Comparison of ENCODE assay signal across 10 mouse cellular contexts in the genomic region with DNA sequence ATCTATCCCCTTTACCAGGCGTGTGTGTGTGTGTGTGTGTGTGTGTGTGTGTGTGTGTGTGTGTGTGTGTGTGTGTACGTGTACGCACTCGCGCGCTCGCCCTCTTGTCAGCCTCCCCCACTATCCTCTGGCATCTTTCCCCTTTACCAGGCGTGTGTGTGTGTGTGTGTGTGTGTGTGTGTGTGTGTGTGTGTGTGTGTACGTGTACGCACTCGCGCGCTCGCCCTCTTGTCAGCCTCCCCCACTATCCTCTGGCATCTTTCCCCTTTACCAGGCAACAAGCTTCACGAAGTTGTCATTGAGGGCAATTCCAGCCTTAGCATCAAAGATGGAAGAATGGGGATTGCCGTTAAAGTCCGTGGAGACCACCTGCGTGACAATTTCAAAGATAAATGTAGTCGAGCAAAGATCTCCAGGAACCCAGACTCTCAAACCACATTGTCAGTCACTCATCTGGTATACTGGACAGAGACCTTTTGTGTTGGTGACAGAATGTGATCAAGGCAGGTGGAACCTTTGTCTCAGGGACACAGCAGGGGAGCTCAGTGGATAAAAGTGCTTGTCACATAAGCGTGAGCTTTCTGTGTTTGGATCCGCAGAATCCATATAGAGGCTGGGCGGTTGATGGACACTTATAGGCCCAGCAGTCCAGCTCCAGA. TPM values are rescaled to one million over a fixed set of nuclear protein-coding genes. Genes with fewer than 3 reads are reported as not detected.
DNase-seq lines count a peak whose midpoint lies in the region; ATAC-seq and TF ChIP-seq lines count a peak whose summit lies in the region.
"Not testable (repeated sequence)": the region's sequence is repeated elsewhere in the genome, so short reads cannot be mapped to it uniquely, and the experiment has no call there.
"Had no signal": no experiment of that assay in that cellular context is flagged by ENCODE, and none has a peak within 500 bp of the region (broad histone marks: within the 10 kb centered on the region; RNA-seq: fewer than 3 reads in every experiment).

No protein-coding gene starts in this region.

- peak overlapping the region; percentile 86 for H3K27ac ChIP-seq in MEL (ENCODE audit: control insufficient read depth, low read depth, low read length)
- peak overlapping the region; percentile 91 for H3K27ac ChIP-seq in forebrain, embryonic 12.5 days
- peak overlapping the region; percentile 60; the same call in 1 of the 2 replicates for H3K27ac ChIP-seq in kidney, embryonic 14.5 days (ENCODE audit: low read depth, low read length)
- H3K27ac ChIP-seq in liver, embryonic 12.5 days = peak overlapping the region; percentile 83
- H3K27ac ChIP-seq in midbrain, embryonic 13.5 days = peak overlapping the region; percentile 95
- peak overlapping the region; percentile 85 for H3K27ac ChIP-seq in spleen, adult 2 months (ENCODE audit: insufficient read depth, low read length)

- H3K4me2 ChIP-seq in forebrain, embryonic 12.5 days = peak overlapping the region; percentile 70
- peak overlapping the region; percentile 81 for H3K4me2 ChIP-seq in kidney, embryonic 14.5 days (replicated peaks; ENCODE audit: low read depth, low read length)
- H3K4me2 ChIP-seq in liver, embryonic 12.5 days = peak overlapping the region; percentile 92
- peak overlapping the region; percentile 74 for H3K4me2 ChIP-seq in midbrain, embryonic 13.5 days (replicated peaks)

- peak; percentile 51 for DNase-seq in MEL (ENCODE audit: low read depth, low spot score)
- DNase-seq in cerebellum, postnatal 10 days = peak; percentile 64 to 65
- DNase-seq in heart, postnatal 10 days = peak; percentile 21 to 23
- not testable (repeated sequence) for DNase-seq in spleen, adult 2 months (ENCODE audit: low read depth in 1 of 2, low spot score in 2 of 2)

- intact Hi-C loops in heart, postnatal 10 days (cut with DNase I) = not testable (repeated sequence)

- not testable (repeated sequence) for H3K36me3 ChIP-seq in MEL (ENCODE audit: control insufficient read depth in 1 of 2, insufficient read depth in 2 of 2, low read length in 2 of 2); spleen, adult 2 months (ENCODE audit: control insufficient read depth, insufficient read depth, low read length)
- H3K36me3 ChIP-seq in forebrain, embryonic 12.5 days (replicated peaks) = peaks cover 50% of the 10 kb centered on the region
- peaks cover 24% of the 10 kb centered on the region; the same call in 1 of the 2 replicates for H3K36me3 ChIP-seq in kidney, embryonic 14.5 days (ENCODE audit: control insufficient read depth, insufficient read depth, low read length)
- H3K36me3 ChIP-seq in liver, embryonic 12.5 days = peaks cover 51% of the 10 kb centered on the region
- H3K36me3 ChIP-seq in midbrain, embryonic 13.5 days = peaks cover 54% of the 10 kb centered on the region

- H3K9me3 ChIP-seq in MEL (replicated peaks; ENCODE audit: insufficient read depth, low read length); forebrain, embryonic 12.5 days; kidney, embryonic 14.5 days (ENCODE audit: control insufficient read depth, low read length); liver, embryonic 12.5 days (replicated peaks); midbrain, embryonic 13.5 days: not testable (repeated sequence)

- H3K4me3 ChIP-seq in MEL (ENCODE audit: control insufficient read depth in 1 of 2, insufficient read depth in 1 of 2, low read depth in 2 of 2, low read length in 2 of 2) = peak overlapping the region; percentile 75 to 83
- peak overlapping the region; percentile 61 for H3K4me3 ChIP-seq in forebrain, embryonic 12.5 days (replicated peaks)
- H3K4me3 ChIP-seq in kidney, embryonic 14.5 days (ENCODE audit: low read length) = peak overlapping the region; percentile 85
- peak overlapping the region; percentile 78 for H3K4me3 ChIP-seq in liver, embryonic 12.5 days
- peak overlapping the region; percentile 64 for H3K4me3 ChIP-seq in midbrain, embryonic 13.5 days (replicated peaks)
- peak overlapping the region; percentile 97 for H3K4me3 ChIP-seq in spleen, adult 2 months (ENCODE audit: extremely low read depth, insufficient read depth, insufficient read length)

- not testable (repeated sequence) for TF ChIP-seq POLR2A in MEL (IDR thresholded peaks at IDR 0.05; ENCODE audit: control insufficient read depth in 1 of 2, insufficient read depth in 1 of 2, low read depth in 1 of 2, low read length in 2 of 2, poor library complexity in 1 of 2); spleen, adult 2 months (IDR thresholded peaks at IDR 0.05; ENCODE audit: low read depth, low read length)

- H3K79me2 ChIP-seq in MEL (ENCODE audit: control insufficient read depth, insufficient read depth, low read length, poor library complexity) = peaks cover 14% of the 10 kb centered on the region

- TF ChIP-seq EP300 in MEL (IDR thresholded peaks at IDR 0.05; ENCODE audit: low read depth in 1 of 2, low read length in 2 of 2) = not testable (repeated sequence)

- ATAC-seq in forebrain, embryonic 12.5 days (ENCODE audit: low FRiP score); kidney, embryonic 14.5 days (ENCODE audit: low FRiP score, low TSS enrichment); liver, embryonic 12.5 days; midbrain, embryonic 13.5 days: not testable (repeated sequence)

- TF ChIP-seq RAD21 in MEL (IDR thresholded peaks at IDR 0.05; ENCODE audit: low read depth, low read length) = not testable (repeated sequence)

- H3K27me3 ChIP-seq in MEL (ENCODE audit: control insufficient read depth in 1 of 2, insufficient read depth in 2 of 2, low read length in 2 of 2); forebrain, embryonic 12.5 days; kidney, embryonic 14.5 days (ENCODE audit: control insufficient read depth, insufficient read depth, low read length); liver, embryonic 12.5 days (replicated peaks); midbrain, embryonic 13.5 days; spleen, adult 2 months (ENCODE audit: control insufficient read depth, insufficient read depth, low read length): not testable (repeated sequence)

- TF ChIP-seq CTCF in MEL (IDR thresholded peaks at IDR 0.05 in 2 of 3, conservative IDR thresholded peaks at IDR 0.05 in 1 of 3; ENCODE audit: control insufficient read depth in 1 of 3, insufficient read depth in 1 of 3, low read depth in 2 of 3, low read length in 3 of 3, poor library complexity in 1 of 3, severe bottlenecking in 1 of 3); spleen, adult 2 months (IDR thresholded peaks at IDR 0.05; ENCODE audit: extremely low read depth, insufficient read depth, insufficient read length, insufficient replicate concordance): not testable (repeated sequence)

- H3K4me1 ChIP-seq in MEL (ENCODE audit: control insufficient read depth in 1 of 2, insufficient read depth in 2 of 2, low read length in 2 of 2) = peaks cover 3 to 11% of the 10 kb centered on the region in 2 experiments; a peak in 3 of 4 replicates
- H3K4me1 ChIP-seq in forebrain, embryonic 12.5 days = peaks cover 26% of the 10 kb centered on the region
- H3K4me1 ChIP-seq in kidney, embryonic 14.5 days (ENCODE audit: control insufficient read depth, insufficient read depth, low read length) = peaks cover 12% of the 10 kb centered on the region
- H3K4me1 ChIP-seq in liver, embryonic 12.5 days = peaks cover 23% of the 10 kb centered on the region
- peaks cover 31% of the 10 kb centered on the region for H3K4me1 ChIP-seq in midbrain, embryonic 13.5 days (replicated peaks)
- not testable (repeated sequence) for H3K4me1 ChIP-seq in spleen, adult 2 months (ENCODE audit: control insufficient read depth, insufficient read depth, insufficient read length)

- H3K9ac ChIP-seq in MEL (ENCODE audit: control insufficient read depth, low read depth, low read length, poor library complexity, severe bottlenecking) = peak overlapping the region; percentile 71
- peak overlapping the region; percentile 69 for H3K9ac ChIP-seq in forebrain, embryonic 12.5 days
- peak overlapping the region; percentile 83 for H3K9ac ChIP-seq in kidney, embryonic 14.5 days (ENCODE audit: low read depth, low read length)
- H3K9ac ChIP-seq in liver, embryonic 12.5 days = peak overlapping the region; percentile 81
- H3K9ac ChIP-seq in midbrain, embryonic 13.5 days (replicated peaks) = peak overlapping the region; percentile 83

- WGBS in forebrain, embryonic 12.5 days = 14% methylated on average over 13 of the region's 22 CpGs
- WGBS in kidney, embryonic 14.5 days = 25% methylated on average over 13 of the region's 22 CpGs
- 29% methylated on average over 13 of the region's 22 CpGs for whole genome bisulfite sequencing in liver, embryonic 12.5 days (ENCODE audit: insufficient replicate concordance)
- 17% methylated on average over 10 of the region's 22 CpGs for WGBS in midbrain, embryonic 13.5 days
- 18% methylated on average over 21 of the region's 22 CpGs for WGBS in spleen, adult 2 months

RNA-seq across cellular contexts. Expression of gene Tmem147, which starts 0.9 kb away (rescaled TPM):
- total RNA-seq in MEL (2012; rRNA removed) = 218 and 266 TPM in 2 replicates
- polyA plus RNA-seq in MEL (2012; ENCODE audit: insufficient read depth in 1 of 2, insufficient read length in 2 of 2, low read depth in 1 of 2, low replicate concordance in 2 of 2, missing spikeins in 1 of 2) = 100 to 1,000 TPM; 307 to 324 TPM
- 135 and 144 TPM in 2 replicates for polyA plus RNA-seq in forebrain, embryonic 12.5 days (2016; fragmentation: Nextera tagmentation; extraction: Ambion mirVana)
- 100 to 1,000 TPM; 229 to 244 TPM for total RNA-seq in heart, postnatal 10 days (2021)
- 202 and 206 TPM in 2 replicates for polyA plus RNA-seq in kidney, embryonic 14.5 days (2014; fragmentation: Nextera tagmentation; extraction: Ambion mirVana)
- 125 and 126 TPM in 2 replicates for polyA plus RNA-seq in liver, embryonic 12.5 days (2016; fragmentation: Nextera tagmentation; extraction: Ambion mirVana)
- polyA plus RNA-seq in midbrain, embryonic 13.5 days (2015; fragmentation: Nextera tagmentation; extraction: Ambion mirVana) = 200 and 203 TPM in 2 replicates
- polyA plus RNA-seq in spleen, adult 2 months (2012; rRNA removed) = 103 and 107 TPM in 2 replicates

RNA-seq across cellular contexts. Expression of gene Gapdhs, which starts 13.3 kb away (rescaled TPM):
- not detected in 2 replicates for total RNA-seq in MEL (2012; rRNA removed)
- polyA plus RNA-seq in MEL (2012; ENCODE audit: insufficient read depth in 1 of 2, insufficient read length in 2 of 2, low read depth in 1 of 2, low replicate concordance in 2 of 2, missing spikeins in 1 of 2) = under 1 TPM in 1 of 2 experiments, not detected in 1; 0.49 TPM
- 0.49 and 0.69 TPM in 2 replicates for polyA plus RNA-seq in forebrain, embryonic 12.5 days (2016; fragmentation: Nextera tagmentation; extraction: Ambion mirVana)
- total RNA-seq in heart, postnatal 10 days (2021) = not detected
- 0.61 and 1.6 TPM in 2 replicates for polyA plus RNA-seq in kidney, embryonic 14.5 days (2014; fragmentation: Nextera tagmentation; extraction: Ambion mirVana)
- polyA plus RNA-seq in liver, embryonic 12.5 days (2016; fragmentation: Nextera tagmentation; extraction: Ambion mirVana) = not detected in 2 replicates
- polyA plus RNA-seq in midbrain, embryonic 13.5 days (2015; fragmentation: Nextera tagmentation; extraction: Ambion mirVana) = 1.1 and 2.2 TPM in 2 replicates
- 0.12 TPM in 1 of 2 replicates, not detected in the other for polyA plus RNA-seq in spleen, adult 2 months (2012; rRNA removed)
- total RNA-seq: gastrocnemius, postnatal 25 days; layer of hippocampus, postnatal 36 days had no signal

RNA-seq across cellular contexts. Expression of gene Atp4a, which starts 18.2 kb away (rescaled TPM):
- 2.7 and 3.0 TPM in 2 replicates for total RNA-seq in MEL (2012; rRNA removed)
- polyA plus RNA-seq in MEL (2012; ENCODE audit: insufficient read depth in 1 of 2, insufficient read length in 2 of 2, low read depth in 1 of 2, low replicate concordance in 2 of 2, missing spikeins in 1 of 2) = 1 to 10 TPM in 1 of 2 experiments, not detected in 1; 1.5 TPM
- polyA plus RNA-seq in forebrain, embryonic 12.5 days (2016; fragmentation: Nextera tagmentation; extraction: Ambion mirVana) = 1.6 and 1.8 TPM in 2 replicates
- total RNA-seq in heart, postnatal 10 days (2021) = under 1 TPM in 1 of 2 experiments, not detected in 1; 0.12 TPM
- polyA plus RNA-seq in kidney, embryonic 14.5 days (2014; fragmentation: Nextera tagmentation; extraction: Ambion mirVana) = 1.2 and 1.3 TPM in 2 replicates
- polyA plus RNA-seq in liver, embryonic 12.5 days (2016; fragmentation: Nextera tagmentation; extraction: Ambion mirVana) = 1.8 and 1.9 TPM in 2 replicates
- 0.62 and 1.3 TPM in 2 replicates for polyA plus RNA-seq in midbrain, embryonic 13.5 days (2015; fragmentation: Nextera tagmentation; extraction: Ambion mirVana)
- 0.90 and 1.0 TPM in 2 replicates for polyA plus RNA-seq in spleen, adult 2 months (2012; rRNA removed)

RNA-seq across cellular contexts. Expression of gene Sbsn, which starts 21.1 kb away (rescaled TPM):
- total RNA-seq in MEL (2012; rRNA removed) = 1.2 TPM in 1 of 2 replicates, not detected in the other
- under 1 TPM in 1 of 2 experiments, not detected in 1; 0.17 TPM for polyA plus RNA-seq in MEL (2012; ENCODE audit: insufficient read depth in 1 of 2, insufficient read length in 2 of 2, low read depth in 1 of 2, low replicate concordance in 2 of 2, missing spikeins in 1 of 2)
- polyA plus RNA-seq in forebrain, embryonic 12.5 days (2016; fragmentation: Nextera tagmentation; extraction: Ambion mirVana) = 1.5 and 2.0 TPM in 2 replicates
- 1 to 10 TPM; 4.5 to 4.8 TPM for total RNA-seq in heart, postnatal 10 days (2021)
- 1.1 and 1.6 TPM in 2 replicates for polyA plus RNA-seq in kidney, embryonic 14.5 days (2014; fragmentation: Nextera tagmentation; extraction: Ambion mirVana)
- polyA plus RNA-seq in liver, embryonic 12.5 days (2016; fragmentation: Nextera tagmentation; extraction: Ambion mirVana) = 0.19 and 0.41 TPM in 2 replicates
- polyA plus RNA-seq in midbrain, embryonic 13.5 days (2015; fragmentation: Nextera tagmentation; extraction: Ambion mirVana) = 2.3 TPM in 2 replicates
- polyA plus RNA-seq in spleen, adult 2 months (2012; rRNA removed) = 0.47 and 0.97 TPM in 2 replicates

RNA-seq across cellular contexts. Expression of gene 2200002J24Rik, which starts 31.5 kb away (rescaled TPM):
- 0.52 TPM in 1 of 2 replicates, not detected in the other for total RNA-seq in MEL (2012; rRNA removed)
- 1 to 10 TPM in 1 of 2 experiments, not detected in 1; 1.2 TPM for polyA plus RNA-seq in MEL (2012; ENCODE audit: insufficient read depth in 1 of 2, insufficient read length in 2 of 2, low read depth in 1 of 2, low replicate concordance in 2 of 2, missing spikeins in 1 of 2)
- 0.33 TPM in 1 of 2 replicates, not detected in the other for polyA plus RNA-seq in forebrain, embryonic 12.5 days (2016; fragmentation: Nextera tagmentation; extraction: Ambion mirVana)
- not detected for total RNA-seq in heart, postnatal 10 days (2021)
- not detected in 2 replicates for polyA plus RNA-seq in kidney, embryonic 14.5 days (2014; fragmentation: Nextera tagmentation; extraction: Ambion mirVana)
- polyA plus RNA-seq in liver, embryonic 12.5 days (2016; fragmentation: Nextera tagmentation; extraction: Ambion mirVana) = 0.65 and 1.0 TPM in 2 replicates
- not detected in 2 replicates for polyA plus RNA-seq in midbrain, embryonic 13.5 days (2015; fragmentation: Nextera tagmentation; extraction: Ambion mirVana)
- polyA plus RNA-seq in spleen, adult 2 months (2012; rRNA removed) = 0.41 and 0.63 TPM in 2 replicates
- total RNA-seq: gastrocnemius, postnatal 25 days; layer of hippocampus, postnatal 36 days had no signal
